Mouse (Mus musculus) ovary, adult 18-20 months (tissue): ENCODE results near the gene Prkcq.
"Not testable (repeated sequence)": the region's sequence is repeated elsewhere in the genome, so short reads cannot be mapped to it uniquely, and the experiment has no call there.

Experiments used
- DNase-seq: peaks from one replicate; pipeline ENCODE4 v3.0.0; 2022; ENCODE audit warnings: low spot score, mixed read lengths

Prkcq gene

DNA sequence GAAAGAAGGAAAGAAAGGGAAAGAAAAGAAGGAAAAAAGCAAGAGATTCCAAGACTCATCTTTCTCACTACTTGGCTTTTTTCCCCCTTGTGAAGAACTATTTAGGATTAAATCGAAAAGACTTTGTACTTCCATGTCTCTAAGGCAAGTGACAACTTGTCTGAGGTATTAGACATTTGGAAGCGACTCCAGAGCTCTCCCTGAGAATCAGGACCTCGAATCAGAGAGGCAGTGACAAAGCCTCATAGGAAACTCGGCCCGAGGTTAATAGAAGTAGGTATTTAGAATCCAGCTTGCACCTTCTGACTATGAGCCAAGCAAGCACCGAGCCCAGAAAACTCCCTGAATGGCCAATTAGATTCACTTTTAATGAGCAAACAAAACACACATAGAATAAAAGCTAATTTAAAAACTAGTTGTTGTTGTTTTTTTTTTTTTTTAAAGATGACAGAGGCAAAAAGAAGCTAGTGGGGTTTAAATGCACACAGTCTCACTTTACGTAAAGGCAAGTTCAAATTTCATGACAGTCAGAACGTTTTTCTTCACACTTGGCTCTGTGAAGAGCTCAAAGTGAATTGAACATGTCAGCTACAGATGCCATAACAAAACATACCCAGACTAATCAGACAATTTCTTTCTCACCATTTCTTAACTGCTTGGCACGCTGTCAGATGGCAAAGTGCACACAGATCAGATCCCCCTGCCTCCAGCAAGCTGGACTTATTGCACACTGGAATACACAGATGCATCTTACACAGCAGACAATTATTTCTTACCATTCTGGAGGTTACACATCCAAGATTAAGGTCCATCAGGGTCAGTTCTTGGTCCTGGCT, 119.9 kb downstream of the Prkcq start:
- DNase-seq = no peak

DNA sequence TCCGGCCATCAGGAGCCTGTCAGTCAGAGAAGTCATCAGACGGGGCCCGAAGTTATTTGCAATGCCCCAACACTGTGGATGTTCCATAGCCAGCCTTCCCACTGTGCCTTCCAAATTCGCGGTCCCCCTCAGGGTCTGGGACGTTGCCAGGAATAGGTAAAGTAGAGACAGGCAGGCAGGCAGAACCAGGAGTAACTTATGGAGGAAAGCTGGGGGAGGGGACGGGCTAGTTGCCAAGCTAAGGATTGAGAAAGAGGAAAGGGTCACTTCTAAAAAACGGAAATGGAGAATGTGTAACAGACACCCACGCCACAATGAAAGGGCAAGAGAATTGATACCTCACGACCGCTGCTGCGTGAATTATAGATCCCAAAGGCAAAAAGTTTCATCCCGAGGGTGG, 121.2 kb downstream of the Prkcq start:
- DNase-seq = no peak

DNA sequence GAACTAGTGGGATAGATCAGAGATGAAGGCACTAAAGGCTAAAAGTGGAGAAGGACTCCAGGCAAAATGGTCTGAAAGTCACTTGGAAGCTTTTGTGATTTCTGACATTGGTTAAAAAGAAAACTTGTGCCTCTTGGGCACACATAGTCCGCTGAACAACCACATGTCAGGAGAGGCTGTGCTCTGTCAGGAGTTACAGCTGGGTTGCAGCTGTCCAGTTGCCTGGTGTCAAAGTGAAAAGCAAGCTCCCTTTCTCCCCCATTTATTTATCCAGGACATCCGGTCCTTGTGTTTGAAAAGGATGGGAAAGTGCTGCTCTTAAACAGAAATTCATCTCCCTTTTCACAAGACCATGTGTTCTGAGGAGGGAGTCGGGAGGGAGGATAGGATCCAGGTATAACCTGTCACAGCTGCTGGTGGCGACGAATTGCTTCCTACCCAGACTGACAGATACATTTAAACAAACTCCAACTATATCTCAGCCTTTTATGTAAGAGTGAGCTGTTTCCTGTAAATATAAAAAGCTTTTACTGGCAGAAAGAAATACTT, 122.8 kb downstream of the Prkcq start:
- no peak for DNase-seq

DNA sequence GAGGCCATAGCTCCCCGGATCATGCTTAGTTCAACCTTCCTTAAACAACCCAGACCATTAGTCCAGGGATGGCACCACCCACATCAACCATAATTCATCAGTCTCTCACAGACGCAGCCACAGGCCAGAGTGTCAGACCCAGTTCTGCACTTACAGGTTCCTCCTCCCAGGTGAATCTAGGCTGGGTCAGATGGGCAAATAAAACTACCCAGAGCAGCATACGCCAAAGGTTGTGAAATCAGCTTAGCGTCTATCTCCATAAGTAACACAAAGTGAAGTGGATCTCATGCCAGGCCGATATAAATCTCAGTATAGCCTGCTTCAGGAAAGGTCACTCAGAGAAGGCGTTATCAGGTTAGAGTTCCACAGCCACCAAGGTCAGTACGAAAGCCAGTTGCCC, 126.9 kb downstream of the Prkcq start:
- DNase-seq = no peak

DNA sequence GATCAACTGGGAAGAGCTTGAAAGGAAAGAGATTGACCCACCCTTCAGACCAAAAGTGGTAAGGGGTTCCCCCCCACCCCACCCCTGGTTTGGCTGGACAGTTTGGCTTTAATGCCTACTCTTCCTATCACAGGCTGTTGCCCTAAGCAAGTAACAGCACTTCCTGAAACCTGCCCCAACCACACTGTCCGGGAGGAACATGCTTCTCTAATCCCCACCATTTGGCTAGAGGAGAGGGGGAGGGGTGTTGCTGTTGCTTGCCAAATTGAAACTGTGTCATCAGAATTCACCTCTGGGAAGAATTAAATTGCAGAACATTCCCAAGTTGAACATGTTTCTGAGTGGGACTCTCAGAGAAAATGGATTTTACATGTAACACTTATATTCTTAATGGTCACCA, 127.5 kb downstream of the Prkcq start:
- DNase-seq = no peak

DNA sequence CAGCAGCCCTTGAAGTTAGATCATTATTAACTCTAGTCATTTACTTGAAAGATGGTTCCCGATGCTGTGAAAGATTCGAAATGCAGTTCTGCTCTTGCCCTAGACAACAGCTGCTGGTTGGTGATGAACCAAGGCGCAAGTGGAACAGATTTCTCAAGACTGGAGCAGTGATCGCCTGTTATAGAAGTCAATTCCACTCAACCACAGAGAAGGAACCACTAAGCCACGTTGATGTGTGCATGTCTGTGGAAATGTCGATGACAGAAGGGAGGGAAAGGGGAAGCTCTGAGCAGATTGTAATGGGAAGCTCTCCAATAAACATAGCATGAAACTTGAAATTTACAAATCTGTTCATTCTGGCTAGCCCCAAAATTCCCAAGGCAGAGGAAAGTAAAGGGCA, 128.5 kb downstream of the Prkcq start:
- DNase-seq = no peak

DNA sequence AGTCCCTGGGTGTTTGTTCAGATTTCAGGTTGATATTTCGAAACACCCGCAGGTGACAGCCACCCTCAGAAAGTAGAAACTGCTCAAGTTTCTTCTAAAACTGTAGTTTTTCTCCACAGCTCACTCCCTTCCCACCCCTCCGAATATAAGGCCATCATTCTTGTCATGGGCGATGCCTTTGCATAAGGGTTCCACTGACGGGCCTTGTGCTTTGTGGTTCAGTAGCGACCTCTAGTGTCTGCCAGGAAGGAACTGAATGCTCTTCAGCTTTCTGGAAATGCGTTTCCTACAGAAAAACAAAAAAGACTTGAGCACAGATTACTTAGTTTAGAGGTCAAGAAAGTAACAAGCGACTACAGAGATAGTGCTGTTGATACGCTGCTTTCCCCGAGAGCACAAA, 148.3 kb downstream of the Prkcq start:
- no peak for DNase-seq

DNA sequence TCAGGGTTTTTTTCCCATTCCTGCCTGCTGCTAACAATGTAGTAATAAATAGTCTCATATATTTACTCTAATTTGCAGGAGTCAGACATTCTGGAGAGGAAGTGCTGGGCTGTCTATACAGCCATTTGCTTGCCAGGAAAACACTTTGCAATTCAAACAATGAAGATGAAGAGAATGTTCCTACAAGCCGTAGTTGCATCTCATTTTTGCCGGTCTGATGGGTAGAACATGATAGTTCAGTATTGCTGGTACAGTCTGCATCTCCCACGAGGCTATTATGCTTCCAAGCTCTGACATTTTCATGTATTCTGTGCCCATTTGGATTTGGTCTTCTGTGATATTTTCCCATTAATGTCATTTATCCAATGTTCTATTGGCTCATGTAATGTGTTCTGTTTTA, 150.5 kb downstream of the Prkcq start:
- DNase-seq = no peak

DNA sequence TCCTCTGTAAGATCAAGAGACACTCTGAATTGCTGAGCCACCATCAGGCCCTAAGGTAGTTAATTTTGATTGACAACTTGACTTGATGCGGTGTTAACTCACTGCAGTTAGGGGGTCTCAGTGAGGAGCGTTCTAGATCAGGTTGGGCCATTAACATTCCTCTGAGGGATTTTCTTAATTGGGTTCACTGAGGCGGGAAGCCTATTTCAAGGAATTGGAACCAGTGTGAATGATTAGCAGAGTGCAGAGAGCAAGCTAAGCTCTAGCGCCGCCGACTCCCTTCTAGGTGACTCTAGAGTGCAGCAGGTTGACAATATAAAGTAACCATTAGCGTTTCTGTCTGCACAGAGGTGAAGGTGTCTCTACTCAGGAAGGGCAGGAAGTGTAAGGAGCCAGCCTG, 155.4 kb downstream of the Prkcq start:
- no peak for DNase-seq

DNA sequence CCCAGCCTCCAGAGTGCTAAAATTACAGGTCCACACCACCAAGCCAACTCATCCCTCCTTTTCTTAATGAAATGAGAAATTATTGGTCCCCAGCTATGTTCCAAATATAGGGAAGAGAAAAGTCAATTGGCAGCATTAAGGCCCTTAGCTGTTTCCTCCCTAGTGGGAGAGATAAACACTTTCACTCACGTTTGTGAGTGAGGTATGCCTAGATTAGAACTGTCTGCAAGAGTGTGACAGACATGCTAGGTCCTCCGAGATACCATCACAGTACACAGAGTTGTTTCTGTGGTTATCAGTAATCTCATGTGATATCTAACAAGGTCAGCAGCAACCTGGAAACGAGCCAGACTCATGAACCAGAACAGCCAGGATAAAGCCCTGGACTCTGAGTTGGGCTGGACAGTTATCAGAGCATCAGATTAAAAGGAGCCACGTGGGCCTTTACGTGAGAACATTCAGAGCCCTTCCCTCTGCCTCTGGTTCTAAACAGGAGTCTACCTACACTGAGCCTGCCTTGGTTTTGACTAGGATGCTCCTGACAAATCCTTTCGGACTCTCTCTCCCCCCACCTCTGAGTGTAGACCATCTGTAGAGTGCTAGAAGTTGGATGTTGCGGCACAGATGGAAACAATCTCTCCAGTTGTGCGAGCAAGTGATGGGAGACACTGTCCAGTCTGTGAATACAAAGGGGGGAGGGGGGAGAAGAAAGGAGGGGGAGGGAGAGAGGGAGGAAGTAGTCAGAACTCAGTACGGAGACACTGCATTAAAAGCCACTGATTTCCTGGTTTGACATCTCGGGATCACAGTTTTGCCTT, 157.7 kb downstream of the Prkcq start:
- no peak for DNase-seq

DNA sequence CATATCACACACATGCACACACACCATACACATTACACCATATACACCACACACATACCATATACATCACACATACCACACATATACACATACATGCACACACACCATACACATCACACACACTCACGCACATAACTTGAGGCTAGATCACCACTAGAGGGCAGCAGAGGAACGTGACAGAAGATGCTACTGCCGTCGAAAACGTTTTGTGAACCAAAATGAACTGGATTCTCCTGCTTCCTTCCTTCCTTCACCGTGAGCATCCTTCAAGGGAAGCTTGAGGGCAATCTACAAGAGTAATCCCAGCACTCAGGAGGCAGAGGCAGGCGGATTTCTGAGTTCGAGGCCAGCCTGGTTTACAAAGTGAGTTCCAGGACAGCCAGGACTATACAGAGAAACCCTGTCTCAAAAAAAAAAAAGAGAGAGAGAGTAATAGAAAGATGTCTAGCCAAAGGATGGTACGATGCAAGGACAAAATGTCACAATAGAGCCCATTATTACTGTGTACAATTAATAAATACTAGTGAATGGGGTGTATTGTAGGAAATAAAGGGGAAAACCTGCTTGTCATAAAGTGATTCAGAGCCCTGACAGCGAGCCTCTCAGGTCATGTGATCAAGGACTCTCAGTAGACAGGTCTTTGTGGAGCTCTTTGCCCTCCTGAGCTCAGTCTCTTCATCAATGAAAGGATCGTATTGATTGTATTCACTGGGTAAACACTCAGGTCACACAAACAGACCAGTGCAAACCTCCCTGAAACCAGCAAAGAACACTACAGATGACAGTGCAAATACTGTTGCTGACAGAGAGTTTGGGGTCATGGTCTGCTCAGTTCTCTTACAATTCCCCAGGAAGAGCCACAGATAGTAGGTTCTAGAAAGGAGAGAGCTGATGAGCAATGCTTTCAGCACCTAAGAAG, 159.9 kb downstream of the Prkcq start:
- DNase-seq = no peak

DNA sequence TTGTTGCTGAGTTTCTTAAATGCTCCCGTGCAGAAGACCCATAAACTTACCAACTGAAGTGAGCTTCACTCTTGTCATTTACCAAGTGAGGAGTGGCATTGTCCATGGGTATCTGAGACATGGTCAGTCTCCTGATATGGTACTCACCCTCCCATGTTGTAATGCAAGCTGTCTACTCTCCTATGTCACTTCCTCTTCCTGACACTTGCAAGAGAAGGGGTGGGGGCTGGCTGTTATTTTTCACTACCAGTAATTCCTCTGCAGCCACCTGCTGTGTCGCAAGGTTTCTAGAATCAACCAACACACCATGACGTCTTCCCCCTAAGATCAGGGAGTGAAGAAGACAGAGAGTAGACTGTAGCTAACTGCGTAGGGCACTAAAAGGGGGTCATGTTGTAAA, 160.6 kb downstream of the Prkcq start:
- DNase-seq = no peak

DNA sequence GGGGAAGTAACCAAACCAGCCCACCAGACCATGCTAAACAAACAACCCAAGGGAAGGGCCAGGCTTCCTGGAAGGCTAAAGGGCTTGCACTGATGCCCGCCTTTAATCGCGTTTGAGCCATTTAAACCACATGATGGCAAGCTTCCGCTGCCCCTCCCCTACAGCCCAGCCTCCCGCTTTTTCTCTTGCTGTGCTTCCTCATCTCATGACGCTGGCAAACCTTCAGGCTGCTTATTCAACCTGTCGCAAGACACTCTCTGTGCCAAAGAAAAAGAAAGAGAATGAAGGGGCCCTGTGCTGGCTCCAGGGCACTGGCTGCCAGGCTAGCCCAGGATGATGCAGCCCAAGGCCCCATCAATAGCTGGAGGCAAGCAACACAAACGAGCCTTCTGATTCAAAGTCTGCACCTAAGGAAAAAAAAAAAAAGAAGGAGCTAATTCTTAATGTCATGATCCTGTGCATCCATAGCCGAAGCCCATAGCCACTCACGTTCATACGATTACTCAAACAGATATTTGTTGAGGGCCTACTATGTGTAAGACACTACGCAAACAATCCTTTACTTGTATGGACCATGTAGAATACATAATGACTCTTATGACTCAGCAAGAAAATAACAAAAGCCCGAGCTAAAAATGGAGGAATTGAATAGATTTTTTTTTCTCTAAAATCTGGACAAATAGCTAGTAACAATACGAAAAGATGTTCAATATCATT, 161.6 kb downstream of the Prkcq start:
- DNase-seq = peak; percentile 11

DNA sequence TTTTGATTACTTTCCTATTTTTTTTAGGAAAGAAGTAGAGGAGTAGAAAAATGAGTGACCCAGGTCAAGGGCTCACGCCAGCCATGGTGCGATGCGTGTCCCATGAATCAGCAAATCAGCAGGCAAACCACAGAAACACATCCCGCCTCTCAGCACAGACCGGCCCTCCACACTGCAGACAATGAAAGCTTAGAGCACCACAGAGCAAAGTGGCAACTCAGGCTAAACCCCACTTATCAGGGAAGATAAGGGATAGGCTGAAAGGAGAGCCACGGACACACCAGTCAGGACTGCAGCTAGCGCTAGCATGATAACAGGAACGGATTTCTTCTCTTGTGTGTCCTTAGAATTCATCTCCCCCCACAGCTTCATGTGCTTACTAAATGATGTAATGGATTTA, 164.4 kb downstream of the Prkcq start:
- peak; percentile 5 for DNase-seq

DNA sequence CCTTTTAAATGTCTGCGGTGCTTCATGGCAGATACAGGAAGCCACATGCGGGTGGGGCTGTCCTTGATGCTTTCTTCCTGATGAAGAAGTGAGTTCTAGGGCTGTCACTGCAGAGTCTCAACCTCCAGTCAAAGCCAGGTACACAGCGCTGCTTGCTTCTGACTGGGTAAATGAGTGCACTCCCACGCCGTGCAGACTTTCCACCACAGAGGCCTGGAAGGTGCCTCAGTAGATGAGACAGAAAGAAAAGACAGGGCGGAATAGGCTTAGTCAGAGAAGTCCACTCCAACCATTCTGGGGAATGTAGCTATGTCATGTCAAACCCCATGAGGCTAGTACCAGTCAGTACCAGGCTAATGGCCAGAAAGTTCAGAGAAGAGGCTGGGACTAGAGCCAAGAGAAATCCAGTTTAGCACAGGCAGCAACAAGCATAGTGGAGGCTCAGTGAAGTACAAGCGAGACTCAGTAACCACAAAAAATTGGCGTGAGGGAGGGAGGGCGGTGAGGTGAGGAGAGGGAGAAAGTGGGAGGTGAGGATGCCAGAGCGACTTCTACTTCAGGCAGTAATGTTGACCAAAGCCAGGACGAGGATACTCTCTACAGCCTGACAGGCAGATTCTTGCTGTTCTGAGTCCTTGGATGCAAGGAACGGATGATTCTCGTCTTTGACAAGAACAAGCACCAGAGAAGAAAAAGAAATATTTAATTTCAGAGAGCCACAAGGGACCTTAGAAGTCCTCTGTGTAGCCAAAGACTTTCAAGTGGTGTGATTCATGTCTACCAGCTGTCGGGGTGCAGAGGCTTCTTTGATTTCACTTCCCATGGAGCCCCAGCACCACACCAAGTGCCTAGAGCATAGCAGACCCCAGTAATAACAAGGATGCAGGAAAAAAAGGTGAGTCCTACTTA, 167.3 kb downstream of the Prkcq start:
- peak; percentile 5 for DNase-seq

DNA sequence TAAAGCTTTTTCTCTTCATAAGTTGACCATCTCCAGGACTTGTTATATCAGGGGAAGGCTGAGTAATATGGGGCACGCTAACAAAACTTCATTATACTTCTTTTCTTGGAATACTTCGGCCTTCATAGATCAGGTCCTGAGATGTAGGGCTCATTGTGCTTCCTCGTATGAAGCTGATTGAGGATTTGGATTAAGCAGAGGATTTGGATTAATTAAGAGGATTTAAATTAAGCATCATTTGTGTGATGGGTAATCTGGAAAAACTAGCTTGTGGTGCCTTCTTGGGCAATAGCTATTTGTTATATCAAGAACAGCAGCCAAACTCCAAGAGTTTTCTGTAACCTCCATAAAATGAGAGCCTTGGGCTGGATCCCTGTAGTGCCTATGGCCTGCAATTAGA, 172.8 kb downstream of the Prkcq start:
- no peak for DNase-seq

DNA sequence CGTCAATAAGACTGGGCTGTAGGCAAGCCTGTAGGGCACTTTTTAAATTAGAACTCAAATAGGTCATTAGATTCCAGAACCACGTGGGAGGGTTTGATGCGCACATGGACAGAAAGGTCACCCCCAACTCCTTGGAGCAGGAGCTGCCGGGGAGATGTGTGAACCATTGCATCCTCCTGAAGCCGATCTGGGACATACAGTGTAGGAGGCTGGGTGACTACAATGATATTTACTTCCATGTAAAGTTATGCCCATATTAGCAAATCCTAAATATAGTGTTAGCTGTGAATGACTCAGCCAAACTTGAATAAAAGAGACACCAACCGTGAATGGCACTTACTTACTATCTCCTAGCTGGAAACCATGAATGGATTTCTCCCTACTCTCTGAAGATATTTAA, 174.5 kb downstream of the Prkcq start:
- DNase-seq = not testable (repeated sequence)

DNA sequence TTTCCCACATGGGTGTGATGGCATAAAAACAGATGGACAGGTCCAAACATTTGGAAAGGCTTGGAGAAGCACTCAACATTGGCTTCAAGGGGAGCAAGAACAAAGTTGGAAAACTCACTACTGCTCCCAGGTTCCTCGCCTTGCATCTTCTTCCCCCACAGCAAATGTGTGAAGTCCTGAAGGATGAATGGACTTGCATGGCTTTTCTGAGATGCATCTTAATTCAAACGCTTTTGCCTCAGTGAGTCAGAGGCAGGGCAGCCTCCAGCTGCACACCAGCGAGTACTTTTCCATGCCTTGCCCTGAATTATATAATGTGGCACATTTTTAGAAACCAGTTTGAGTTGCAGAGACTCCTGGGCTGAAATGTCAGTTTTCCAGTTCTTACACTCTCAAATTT, 175.9 kb downstream of the Prkcq start:
- no peak for DNase-seq
